Mouse (Mus musculus): ENCODE results near the gene Ints1. TPM values are rescaled to one million over a fixed set of nuclear protein-coding genes. Genes with fewer than 3 reads are reported as not detected.

Gene Ints1
- polyA plus RNA-seq, 1 experiment = 12.9 TPM

- Histone ChIP-seq H3K4me1 (ENCODE audit: control insufficient read depth) (peaks cover 92% of the 10 kb centered on the region), H3K27me3 (ENCODE audit: control insufficient read depth) (no peaks in the 10 kb centered on the region), H3K4me3 (replicated peaks) (peak overlapping the region; percentile 78), H3K9me3 (ENCODE audit: control insufficient read depth, low read length) (no peaks in the 10 kb centered on the region), H3K36me3 (ENCODE audit: control insufficient read depth) (peaks cover 60% of the 10 kb centered on the region)
- peak; percentile 81 for TF ChIP-seq TAL1 (IDR thresholded peaks at IDR 0.05; ENCODE audit: low read length)
- TF ChIP-seq GATA1 (IDR thresholded peaks at IDR 0.05; ENCODE audit: low read length) = peak; percentile 95
Observed at GRCm38 (mm10) chr5:139734016-139734415, 41.5 kb downstream of the Ints1 start.

- no peak for TF ChIP-seq GATA1 (IDR thresholded peaks at IDR 0.05; ENCODE audit: low read length)
- no peak for TF ChIP-seq TAL1 (IDR thresholded peaks at IDR 0.05; ENCODE audit: low read length)
- peaks cover 92% of the 10 kb centered on the region for H3K4me1 ChIP-seq (ENCODE audit: control insufficient read depth)
- H3K27me3 ChIP-seq (ENCODE audit: control insufficient read depth) = no peaks in the 10 kb centered on the region
- H3K9me3 ChIP-seq (ENCODE audit: control insufficient read depth, low read length) = no peaks in the 10 kb centered on the region
- H3K4me3 ChIP-seq (replicated peaks) = peak overlapping the region; percentile 78
- peaks cover 71% of the 10 kb centered on the region for H3K36me3 ChIP-seq (ENCODE audit: control insufficient read depth)
Observed at GRCm38 (mm10) chr5:139732634-139733107, 42.8 kb downstream of the Ints1 start.

GRCm38 (mm10) chr5:139730712-139731486 lies 44.6 kb downstream of the Ints1 start:
- Histone ChIP-seq H3K27me3 (ENCODE audit: control insufficient read depth) (no peaks in the 10 kb centered on the region), H3K36me3 (ENCODE audit: control insufficient read depth) (peaks cover 86% of the 10 kb centered on the region)

DNA sequence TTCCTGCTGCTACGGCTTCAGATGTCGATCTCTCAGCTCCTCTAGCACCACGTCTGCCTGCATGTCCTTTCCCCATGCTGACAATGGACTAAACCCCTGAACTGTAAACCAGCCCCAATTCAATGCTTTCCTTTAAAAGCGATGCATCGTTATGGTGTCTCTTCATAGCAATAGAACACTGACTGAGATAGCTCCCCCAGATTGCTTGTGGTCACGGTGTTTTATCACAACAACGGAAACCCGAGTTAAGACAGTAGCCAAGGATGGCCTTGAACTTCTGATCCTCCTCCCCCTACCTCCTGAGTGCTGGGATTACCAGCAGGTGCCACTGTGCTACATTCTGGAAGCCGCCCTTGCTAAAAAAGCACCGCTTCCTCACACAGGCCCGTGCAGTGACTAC lies 48.2 kb downstream of the Ints1 start:
- peaks cover 81% of the 10 kb centered on the region for H3K4me1 ChIP-seq (ENCODE audit: control insufficient read depth)
- TF ChIP-seq TAL1 (IDR thresholded peaks at IDR 0.05; ENCODE audit: low read length) (no peak), GATA1 (IDR thresholded peaks at IDR 0.05; ENCODE audit: low read length) (no peak)
- H3K9me3 ChIP-seq (ENCODE audit: control insufficient read depth, low read length) = no peaks in the 10 kb centered on the region
- H3K4me3 ChIP-seq (replicated peaks) = no peak overlapping the region
- peaks cover 96% of the 10 kb centered on the region for H3K36me3 ChIP-seq (ENCODE audit: control insufficient read depth)
- no peaks in the 10 kb centered on the region for H3K27me3 ChIP-seq (ENCODE audit: control insufficient read depth)

More at GRCm38 (mm10) chr5:139730712-139731486, 44.6 kb downstream of the Ints1 start:
- TF ChIP-seq TAL1 (IDR thresholded peaks at IDR 0.05; ENCODE audit: low read length) = no peak
- Histone ChIP-seq H3K9me3 (ENCODE audit: control insufficient read depth, low read length) (no peaks in the 10 kb centered on the region), H3K4me1 (ENCODE audit: control insufficient read depth) (peaks cover 89% of the 10 kb centered on the region), H3K4me3 (replicated peaks) (no peak overlapping the region)

GRCm38 (mm10) chr5:139726186-139726585 lies 49.3 kb downstream of the Ints1 start:
- Histone ChIP-seq H3K36me3 (ENCODE audit: control insufficient read depth) (peaks cover 97% of the 10 kb centered on the region), H3K9me3 (ENCODE audit: control insufficient read depth, low read length) (no peaks in the 10 kb centered on the region), H3K27me3 (ENCODE audit: control insufficient read depth) (no peaks in the 10 kb centered on the region), H3K4me1 (ENCODE audit: control insufficient read depth) (peaks cover 79% of the 10 kb centered on the region), H3K4me3 (replicated peaks) (no peak overlapping the region)
- TF ChIP-seq GATA1 (IDR thresholded peaks at IDR 0.05; ENCODE audit: low read length) (no peak), TAL1 (IDR thresholded peaks at IDR 0.05; ENCODE audit: low read length) (no peak)

- Histone ChIP-seq H3K27me3 (ENCODE audit: control insufficient read depth) (no peaks in the 10 kb centered on the region), H3K4me3 (replicated peaks) (no peak overlapping the region), H3K4me1 (ENCODE audit: control insufficient read depth) (peaks cover 74% of the 10 kb centered on the region), H3K36me3 (ENCODE audit: control insufficient read depth) (peaks cover 96% of the 10 kb centered on the region), H3K9me3 (ENCODE audit: control insufficient read depth, low read length) (no peaks in the 10 kb centered on the region)
- TF ChIP-seq GATA1 (IDR thresholded peaks at IDR 0.05; ENCODE audit: low read length) = no peak
- no peak for TF ChIP-seq TAL1 (IDR thresholded peaks at IDR 0.05; ENCODE audit: low read length)
Observed at GRCm38 (mm10) chr5:139724336-139725116, 50.9 kb downstream of the Ints1 start.

DNA sequence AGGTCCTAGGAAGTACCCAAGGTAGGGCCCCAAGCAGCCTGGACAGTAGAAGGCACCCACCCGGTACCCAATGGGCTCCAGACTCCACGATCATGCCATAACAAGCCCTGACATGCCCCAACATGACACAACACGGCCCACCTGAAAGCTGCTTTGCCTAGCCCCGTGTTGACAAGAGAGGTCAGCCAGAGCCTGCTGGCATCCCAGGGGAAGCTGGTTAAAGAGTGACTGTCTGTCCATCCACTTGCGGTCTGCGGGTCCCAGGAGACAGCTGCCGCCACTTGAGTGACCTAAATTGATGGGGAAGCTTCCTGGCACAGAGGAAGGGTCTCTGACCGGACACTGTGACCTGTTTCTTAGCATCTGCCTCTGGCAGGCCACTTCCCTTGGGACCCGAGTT lies 52.4 kb downstream of the Ints1 start:
- Histone ChIP-seq H3K36me3 (ENCODE audit: control insufficient read depth) (peaks cover 97% of the 10 kb centered on the region), H3K4me3 (replicated peaks) (no peak overlapping the region), H3K9me3 (ENCODE audit: control insufficient read depth, low read length) (no peaks in the 10 kb centered on the region), H3K4me1 (ENCODE audit: control insufficient read depth) (peaks cover 68% of the 10 kb centered on the region), H3K27me3 (ENCODE audit: control insufficient read depth) (no peaks in the 10 kb centered on the region)
- TF ChIP-seq TAL1 (IDR thresholded peaks at IDR 0.05; ENCODE audit: low read length) (no peak), GATA1 (IDR thresholded peaks at IDR 0.05; ENCODE audit: low read length) (no peak)

GRCm38 (mm10) chr5:139722709-139723108 lies 52.8 kb downstream of the Ints1 start:
- no peak for TF ChIP-seq TAL1 (IDR thresholded peaks at IDR 0.05; ENCODE audit: low read length)
- TF ChIP-seq GATA1 (IDR thresholded peaks at IDR 0.05; ENCODE audit: low read length) = no peak
- no peaks in the 10 kb centered on the region for H3K27me3 ChIP-seq (ENCODE audit: control insufficient read depth)
- no peaks in the 10 kb centered on the region for H3K9me3 ChIP-seq (ENCODE audit: control insufficient read depth, low read length)
- H3K4me3 ChIP-seq (replicated peaks) = no peak overlapping the region
- peaks cover 97% of the 10 kb centered on the region for H3K36me3 ChIP-seq (ENCODE audit: control insufficient read depth)
- H3K4me1 ChIP-seq (ENCODE audit: control insufficient read depth) = peaks cover 64% of the 10 kb centered on the region

GRCm38 (mm10) chr5:139718949-139719348 lies 56.5 kb downstream of the Ints1 start:
- Histone ChIP-seq H3K4me3 (replicated peaks) (no peak overlapping the region), H3K9me3 (ENCODE audit: control insufficient read depth, low read length) (no peaks in the 10 kb centered on the region), H3K4me1 (ENCODE audit: control insufficient read depth) (peaks cover 37% of the 10 kb centered on the region), H3K27me3 (ENCODE audit: control insufficient read depth) (no peaks in the 10 kb centered on the region), H3K36me3 (ENCODE audit: control insufficient read depth) (peaks cover 96% of the 10 kb centered on the region)
- TF ChIP-seq TAL1 (IDR thresholded peaks at IDR 0.05; ENCODE audit: low read length) (no peak), GATA1 (IDR thresholded peaks at IDR 0.05; ENCODE audit: low read length) (no peak)

Data from erythroblast, embryonic 14.5 days (primary cell).